Mouse (Mus musculus) large intestine, adult 2 months (tissue): ENCODE measurements around the gene Gm49358. TPM values are rescaled to one million over a fixed set of nuclear protein-coding genes. Genes with fewer than 3 reads are reported as not detected.

ENCODE experiments used
- DNase-seq: peaks from one replicate; pipeline ENCODE4 v3.0.0-alpha.2; 2012; ENCODE audit warnings: low read depth, low spot score
- WGBS: fragments of 180-500 bp; shearing (Covaris S2); methylation state at CpG from one replicate; pipeline ENCODE4 v1.1.7; 2018; 5-methylcytosine and 5-hydroxymethylcytosine counted together
- polyA plus RNA-seq: library from polyadenylated mRNA; depleted of rRNA; stranded (reverse); fragments of >200 nt; gene quantifications from 2 replicates; pipeline ENCODE4 v1.2.3, GENCODE M21; 2012

Gene Gm49358
- polyA plus RNA-seq, 1 experiment: not detected

DNA sequence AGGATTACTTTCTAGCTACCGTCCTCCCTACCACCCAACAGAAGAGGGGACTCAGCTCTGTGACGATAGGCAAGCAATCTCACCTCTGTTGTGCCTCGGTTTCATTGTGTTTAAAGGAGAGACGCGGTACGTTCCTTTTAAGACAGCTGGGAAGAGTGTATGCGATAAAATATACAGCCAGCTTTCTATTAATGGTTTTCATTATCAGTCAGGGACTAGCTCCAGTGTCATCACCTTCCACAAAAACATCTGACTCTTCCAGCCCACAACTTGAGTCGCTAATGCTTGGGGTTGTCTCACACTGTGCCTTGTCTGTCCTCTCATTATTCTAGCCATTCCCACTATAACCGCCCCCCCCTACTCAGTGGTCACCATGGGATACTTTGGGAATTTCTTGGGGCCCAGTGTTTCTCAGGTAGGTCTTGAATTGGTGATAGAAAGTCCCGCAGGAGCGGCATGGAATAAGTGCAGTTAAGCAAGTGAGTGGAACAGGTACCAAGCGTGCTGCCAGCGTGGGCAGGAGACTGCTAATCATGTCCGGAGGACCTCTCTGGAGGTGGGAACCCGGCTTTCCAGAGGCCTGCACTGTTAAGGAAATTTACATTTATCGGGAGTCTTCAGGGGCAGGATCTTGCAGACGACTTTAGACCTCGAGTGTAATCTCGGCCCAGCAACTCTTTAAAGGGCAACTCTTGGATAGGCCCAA lies 14.0 kb downstream of the Gm49358 start:
- 45% methylated on average over 19 of the region's 19 CpGs for WGBS
- no peak for DNase-seq

DNA sequence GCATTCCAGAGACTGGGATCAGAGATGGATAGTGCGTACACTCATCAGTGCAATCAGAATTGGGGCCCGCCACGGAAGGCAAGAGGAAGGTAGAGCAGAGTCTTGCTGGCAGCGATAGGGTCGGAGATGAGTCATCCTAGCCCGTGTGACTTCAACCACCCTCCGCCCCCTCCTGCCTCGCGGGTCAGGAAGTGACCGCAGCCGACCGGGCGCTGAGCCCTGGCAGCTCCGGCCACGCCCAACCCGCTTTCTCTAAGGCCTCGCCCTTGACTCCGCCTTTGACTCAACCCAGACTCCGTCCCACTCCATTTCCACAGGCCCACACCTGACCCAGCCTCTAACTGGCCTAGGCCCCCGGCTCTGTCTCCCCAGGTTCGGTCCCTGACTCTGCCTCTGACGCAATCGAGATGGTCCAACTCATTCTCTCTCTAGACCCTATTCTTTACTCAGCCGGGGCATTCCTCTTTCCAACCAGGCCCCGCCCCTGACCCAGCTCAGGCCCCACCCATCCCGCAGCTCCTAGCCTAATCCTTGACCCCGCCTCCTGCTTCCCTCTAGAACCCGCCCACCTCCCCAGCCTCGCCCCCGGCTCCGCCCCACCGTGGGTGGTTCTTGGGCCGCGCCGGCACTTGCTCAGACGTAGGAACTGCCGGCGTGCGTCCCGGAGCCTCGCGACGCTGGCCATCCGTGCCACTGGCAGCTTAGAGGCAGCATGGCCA lies 14.8 kb downstream of the Gm49358 start, which contains the start of gene Nt5dc3:
TSS of gene Nt5dc3 (plus strand) at position 608 of the 719 bp plus-strand sequence.
- peak; percentile 91 for DNase-seq
- WGBS: under 1% methylated on average over 44 of the region's 44 CpGs

- no peak for DNase-seq
- WGBS: under 1% methylated on average over 58 of the region's 58 CpGs
These were observed 15.5 kb downstream of the Gm49358 start for GRCm38 (mm10) chr10:86779117-86779755.

DNA sequence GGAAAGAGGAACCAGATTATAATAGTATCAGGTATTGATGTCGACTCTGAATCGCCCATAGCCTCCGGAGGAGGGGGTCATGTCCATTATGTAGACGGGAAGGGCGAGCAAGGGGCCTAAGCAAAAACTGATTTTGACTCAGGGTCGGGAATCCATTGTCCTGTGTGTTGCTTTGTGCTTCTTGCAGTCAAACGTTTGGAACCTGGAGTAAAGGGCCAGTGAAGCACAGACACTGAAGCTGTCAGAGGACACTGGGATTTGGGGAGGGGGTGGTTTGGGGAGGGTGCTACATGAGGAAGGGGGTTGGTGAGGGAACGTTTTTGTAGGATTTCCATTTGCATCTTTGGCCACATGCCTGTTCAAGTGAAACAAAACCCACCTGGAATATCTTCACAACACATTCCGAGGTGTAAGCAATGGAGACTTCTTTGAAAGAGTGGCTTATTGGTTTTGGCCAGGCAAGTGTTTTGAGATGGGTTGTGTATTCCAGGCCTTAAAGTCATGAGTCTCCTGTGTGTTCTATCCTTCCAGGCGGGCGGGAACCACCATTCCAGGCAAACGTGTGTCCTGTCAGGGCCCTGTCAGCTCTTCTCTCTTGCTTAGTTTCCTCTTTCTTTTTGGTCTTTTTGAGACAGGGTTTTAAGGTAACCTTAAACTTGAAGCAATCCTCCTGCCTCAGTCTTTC lies 16.2 kb downstream of the Gm49358 start:
- DNase-seq: no peak
- 23% methylated on average over 12 of the region's 12 CpGs for WGBS

DNA sequence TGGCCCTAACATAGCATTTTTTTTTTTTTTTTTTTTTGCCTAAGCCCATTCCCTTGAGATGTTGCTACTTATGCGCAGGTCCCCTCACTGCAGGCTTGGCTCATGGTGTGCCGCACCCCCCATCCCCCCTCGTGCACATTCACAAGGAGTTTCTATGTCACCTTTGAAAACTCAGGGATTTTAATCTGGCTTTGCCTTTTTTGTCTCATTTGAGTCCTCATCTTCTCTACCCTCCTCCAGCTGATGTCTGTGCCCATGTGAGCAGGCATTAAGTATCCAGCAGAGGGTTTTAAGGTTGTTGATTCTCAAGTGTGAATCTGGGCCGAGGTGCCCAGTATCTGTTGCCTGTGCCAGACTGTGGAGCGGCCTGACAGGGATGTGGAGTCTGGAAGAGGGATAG lies 17.9 kb downstream of the Gm49358 start:
- WGBS: 71% methylated on average over 5 of the region's 5 CpGs

DNA sequence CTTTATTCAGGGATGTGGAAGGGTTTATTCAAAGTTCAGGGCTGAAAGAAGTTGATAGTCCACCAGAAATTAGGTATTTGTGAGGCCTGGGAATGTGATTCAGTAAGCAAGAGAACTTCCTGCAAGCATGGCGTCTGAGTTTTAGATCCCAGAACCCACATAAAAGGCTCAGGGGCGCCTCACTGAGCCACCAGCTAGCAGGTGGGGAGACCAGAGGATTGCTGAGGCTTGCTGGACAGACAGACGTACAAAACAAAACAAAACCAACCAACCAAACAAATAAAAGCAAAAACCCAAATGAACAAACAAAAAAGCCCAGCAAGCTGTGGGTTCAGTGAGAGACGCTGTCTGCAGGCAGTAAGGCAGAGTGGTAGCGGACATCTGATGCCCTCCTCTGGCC lies 18.9 kb downstream of the Gm49358 start:
- 43% methylated on average over 5 of the region's 5 CpGs for WGBS
- no peak for DNase-seq

More for the DNA sequence above, 17.9 kb downstream of the Gm49358 start:
- DNase-seq: no peak

DNA sequence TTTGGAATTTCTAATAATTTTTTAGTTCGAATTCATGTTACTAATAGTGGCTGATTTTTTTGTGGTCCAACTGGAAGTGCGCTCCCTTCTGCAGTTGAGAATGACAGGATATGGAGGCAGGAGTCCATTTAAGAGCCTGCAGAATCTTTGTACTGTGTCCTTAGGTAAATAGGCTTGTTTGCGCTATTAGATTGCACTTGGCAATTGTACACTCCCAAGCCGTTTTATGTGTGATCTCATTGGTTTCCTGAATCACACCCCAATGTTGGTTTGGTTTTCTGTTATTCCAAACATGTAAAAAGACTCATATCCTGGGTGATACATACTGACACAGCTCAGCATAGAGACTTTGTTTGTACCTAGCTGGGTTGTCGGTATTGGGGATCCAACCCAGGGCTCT lies 19.8 kb downstream of the Gm49358 start:
- WGBS: 33% methylated on average over 5 of the region's 5 CpGs
- no peak for DNase-seq

DNA sequence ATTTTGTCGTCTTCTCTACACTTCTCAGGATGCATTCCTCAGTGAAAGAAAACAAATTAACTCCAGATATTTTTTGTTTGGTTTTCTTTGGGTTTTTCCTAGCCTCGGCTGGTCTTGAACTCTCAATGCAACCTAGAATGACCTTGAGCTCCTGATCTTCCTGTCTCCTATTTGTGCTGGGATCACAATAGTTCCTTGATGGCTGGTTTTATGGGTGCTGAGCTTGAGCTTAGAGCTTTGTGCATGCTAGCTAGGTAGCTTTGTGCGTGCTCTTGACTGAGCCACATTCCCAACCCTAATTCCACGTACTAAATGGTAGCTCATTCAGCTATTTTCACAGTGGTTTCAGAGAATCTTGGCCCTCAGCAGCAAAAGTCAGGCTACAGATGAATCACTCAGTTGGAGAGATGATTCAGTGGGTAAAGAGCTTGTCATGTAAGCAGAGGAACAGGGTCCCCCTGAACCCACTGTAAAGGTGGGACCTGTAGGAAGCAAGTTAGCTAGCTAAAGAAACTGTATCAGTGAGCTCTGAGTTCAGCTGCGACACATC lies 20.4 kb downstream of the Gm49358 start:
- WGBS: 68% methylated on average over 5 of the region's 5 CpGs
- DNase-seq: no peak

GRCm38 (mm10) chr10:86785396-86785795 lies 21.6 kb downstream of the Gm49358 start:
- DNase-seq: no peak
- WGBS: 53% methylated on average over 2 of the region's 2 CpGs

DNA sequence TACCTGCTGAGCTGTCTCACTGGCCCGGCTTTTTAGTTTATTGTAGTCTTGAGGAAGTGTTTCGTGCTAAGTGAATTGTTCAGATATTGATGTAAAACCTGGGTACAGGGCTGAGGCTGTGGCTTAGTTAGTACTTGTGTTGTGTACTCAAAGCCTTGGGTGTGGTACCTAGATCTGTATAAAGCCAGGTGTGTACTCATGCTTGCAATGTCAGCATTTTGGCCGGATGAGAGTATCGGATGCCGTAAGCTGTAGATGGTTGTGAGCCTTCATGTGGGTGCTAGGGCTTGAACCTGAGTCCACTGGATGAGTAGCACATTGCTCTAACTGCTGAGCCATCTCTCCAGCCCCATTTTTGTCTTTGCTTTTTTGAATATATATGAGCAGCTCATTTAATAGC lies 22.3 kb downstream of the Gm49358 start:
- 34% methylated on average over 5 of the region's 5 CpGs for WGBS
- no peak for DNase-seq

DNA sequence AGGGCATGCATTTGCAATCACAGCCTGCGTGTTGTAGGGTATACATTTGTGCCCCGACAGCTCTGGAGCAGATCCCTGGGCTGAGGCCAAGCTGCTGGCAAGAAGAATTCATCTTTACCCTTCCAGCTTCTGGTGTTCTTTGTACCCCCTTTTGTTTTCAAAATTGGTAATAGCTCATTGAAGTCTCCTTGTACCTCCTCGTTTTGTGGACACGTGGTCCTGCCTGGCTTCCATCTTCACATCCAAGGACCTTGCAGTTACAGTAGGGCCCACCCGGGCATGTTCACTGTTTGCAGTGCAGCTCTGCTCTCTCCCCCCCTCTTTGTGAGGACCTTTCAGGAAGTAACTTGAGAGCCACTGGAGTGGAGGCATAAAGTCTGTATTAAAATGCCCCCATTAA lies 24.4 kb downstream of the Gm49358 start:
- 66% methylated on average over 5 of the region's 5 CpGs for WGBS

DNA sequence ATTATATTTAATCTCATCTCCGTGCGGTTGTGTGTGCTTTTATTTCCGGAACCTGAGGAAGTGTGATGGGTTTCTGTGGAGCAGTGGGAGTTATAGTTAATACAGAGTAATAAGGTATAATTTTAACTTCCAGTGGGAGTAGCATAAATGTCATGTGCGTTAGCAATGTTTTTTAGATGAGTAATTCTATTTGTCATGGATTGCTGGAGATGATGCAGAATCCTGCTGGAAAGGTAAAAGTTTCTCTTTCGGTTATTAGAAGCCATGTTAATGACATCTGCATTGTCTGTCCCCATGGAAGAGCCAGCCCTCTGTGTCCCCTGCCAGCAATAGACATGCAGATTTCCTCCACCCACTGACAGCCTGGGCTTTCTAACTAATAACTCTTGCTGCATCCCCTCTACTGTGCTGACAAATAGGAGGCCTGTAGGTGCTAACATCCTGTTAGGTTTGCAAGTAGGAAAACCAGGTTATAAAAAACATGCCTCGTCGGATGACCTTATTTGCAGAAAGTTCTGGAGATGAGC lies 25.4 kb downstream of the Gm49358 start:
- 87% methylated on average over 7 of the region's 7 CpGs for WGBS
- no peak for DNase-seq

More for the DNA sequence above, 24.4 kb downstream of the Gm49358 start:
- no peak for DNase-seq

GRCm38 (mm10) chr10:86791507-86792184 lies 27.9 kb downstream of the Gm49358 start:
- no peak for DNase-seq
- 74% methylated on average over 7 of the region's 7 CpGs for WGBS

DNA sequence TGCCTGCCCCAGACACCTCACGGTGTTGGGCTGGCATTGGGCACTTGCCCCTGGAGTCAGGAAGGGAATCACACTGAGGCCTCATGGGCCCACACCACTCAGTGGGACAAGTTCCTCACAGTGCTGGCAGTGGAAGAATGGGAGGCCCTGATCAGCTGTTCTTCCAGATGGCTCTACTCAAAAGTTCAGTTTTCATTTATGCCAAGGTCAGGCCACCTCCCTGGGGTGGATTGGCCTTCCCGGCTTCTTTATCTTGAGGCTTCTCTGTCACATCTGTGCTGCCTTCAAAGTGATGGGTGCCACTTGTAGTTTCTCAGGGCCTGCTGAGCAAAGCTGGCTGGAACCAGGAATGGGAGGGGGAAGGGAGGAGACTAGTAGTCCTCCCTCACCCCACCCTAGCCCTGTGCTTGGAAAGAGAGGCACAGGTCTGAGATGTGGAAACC lies 29.8 kb downstream of the Gm49358 start:
- no peak for DNase-seq
- 63% methylated on average over 2 of the region's 2 CpGs for WGBS

GRCm38 (mm10) chr10:86794196-86794595 lies 30.4 kb downstream of the Gm49358 start:
- no peak for DNase-seq
- WGBS: 89% methylated on average over 4 of the region's 4 CpGs

DNA sequence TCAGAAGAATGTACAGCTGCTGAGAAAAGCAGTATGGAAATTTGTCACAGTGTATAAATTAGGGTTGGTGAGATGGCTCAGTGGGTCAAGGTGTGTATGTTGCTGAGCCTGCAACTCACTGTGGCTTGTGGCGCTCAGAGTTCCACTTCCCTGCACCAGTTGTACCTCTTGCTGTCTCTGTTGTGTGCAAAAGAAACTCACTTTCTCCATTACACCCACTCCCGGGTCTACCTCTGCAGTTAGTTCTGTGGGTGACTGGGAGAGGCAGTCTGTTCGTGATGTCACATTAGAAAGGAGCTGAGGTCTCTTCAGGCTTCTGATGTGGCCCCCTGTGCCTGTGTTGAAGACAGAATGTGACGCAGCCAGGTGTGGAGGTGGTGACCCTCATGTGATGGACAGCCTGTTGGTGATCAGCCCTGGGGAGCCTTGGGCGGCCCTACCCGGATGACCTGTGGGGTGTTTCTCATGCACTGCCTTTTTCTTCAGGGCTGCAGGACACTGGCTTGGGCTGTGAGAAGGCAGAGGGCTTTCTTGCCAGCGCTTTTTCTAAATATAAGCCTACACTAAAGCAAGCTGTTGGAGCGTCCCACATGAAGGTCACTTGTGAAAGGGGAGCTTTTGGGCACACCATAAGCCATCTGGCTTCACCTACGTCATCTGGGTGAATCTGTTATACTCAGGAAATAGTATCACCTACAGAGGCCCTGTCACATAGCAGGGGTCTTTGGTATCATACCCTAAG lies 31.2 kb downstream of the Gm49358 start:
- 91% methylated on average over 9 of the region's 9 CpGs for WGBS
- DNase-seq: no peak

DNA sequence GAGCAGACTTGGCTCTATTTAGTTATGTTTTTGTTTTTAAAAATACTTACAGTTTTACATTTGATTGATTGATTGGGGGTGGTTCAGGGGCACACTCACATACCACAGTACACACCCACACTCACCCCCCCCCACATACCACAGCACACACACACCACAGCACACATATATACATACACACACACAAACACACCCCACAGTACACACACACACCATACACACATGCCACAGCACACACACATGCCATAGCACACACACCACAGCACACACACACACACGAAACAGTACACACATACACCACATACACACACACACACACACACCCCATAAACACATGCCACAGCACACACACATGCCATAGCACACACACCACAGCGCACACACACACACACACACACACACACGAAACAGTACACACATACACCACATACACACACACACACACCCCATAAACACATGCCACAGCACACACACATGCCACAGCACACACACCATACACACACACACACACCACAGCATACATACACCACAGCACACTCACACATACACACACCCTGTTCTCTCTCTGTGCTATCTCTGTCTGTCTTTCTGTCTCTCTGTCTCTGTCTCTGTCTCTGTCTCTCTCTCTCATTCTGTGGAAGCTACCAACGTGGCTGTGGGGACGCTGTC lies 32.4 kb downstream of the Gm49358 start:
- WGBS: 94% methylated on average over 5 of the region's 5 CpGs
- no peak for DNase-seq

DNA sequence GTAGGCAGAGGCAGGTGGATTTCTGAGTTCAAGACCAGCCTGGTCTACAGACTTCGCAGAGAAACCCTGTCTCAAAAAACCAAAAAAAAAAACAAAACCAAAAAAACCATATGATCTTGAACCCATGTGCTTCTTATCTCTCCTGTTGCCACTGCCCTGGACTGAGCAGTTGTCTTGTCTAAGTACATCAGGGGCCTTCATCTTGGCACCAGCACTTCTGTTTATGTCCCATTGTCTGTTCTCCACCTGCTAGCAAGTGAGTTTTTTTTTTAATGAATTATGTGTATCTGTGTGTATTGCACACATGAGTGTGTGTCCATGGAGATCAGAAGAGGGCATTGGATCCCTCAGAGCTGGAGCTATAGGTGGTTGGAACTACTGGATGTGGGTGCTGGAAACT lies 43.6 kb downstream of the Gm49358 start:
- WGBS: 95% methylated on average over 1 of the region's 1 CpGs
- no peak for DNase-seq
